Mouse (Mus musculus) brain, embryonic 14.5 days (tissue): ENCODE data around the gene Pabpc4l.

ENCODE experiments used
- CTCF ChIP-seq: fragments of 200-500 bp; IDR thresholded peaks from 2 replicates; pipeline ENCODE4 v1.5.1; 2012; ENCODE audit warnings: inconsistent platforms, mild to moderate bottlenecking, moderate library complexity, borderline replicate concordance; ENCODE audit not compliant: insufficient read depth, insufficient read length; ENCODE audit errors: extremely low read depth
- POLR2A ChIP-seq: fragments of 200-500 bp; IDR thresholded peaks from 2 replicates; pipeline ENCODE4 v1.6.1; 2012; ENCODE audit warnings: mild to moderate bottlenecking, inconsistent platforms, borderline replicate concordance; ENCODE audit not compliant: poor library complexity, insufficient read depth, insufficient read length, severe bottlenecking; ENCODE audit errors: extremely low read depth

DNA sequence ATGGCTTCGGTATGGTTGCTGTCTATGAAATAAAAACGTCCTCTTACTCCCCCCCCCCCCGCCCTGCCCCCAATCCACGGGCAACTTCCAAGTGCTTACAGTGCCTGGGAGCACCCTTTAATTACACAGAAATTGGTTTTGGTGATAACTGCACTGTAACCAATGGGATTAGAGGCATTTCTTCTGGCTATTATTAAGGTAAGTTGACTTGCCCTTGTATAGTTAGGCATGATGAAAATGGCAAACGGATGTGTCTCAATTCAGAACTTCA is 42.9 kb upstream of the Pabpc4l start:
- TF ChIP-seq CTCF (no peak), POLR2A (no peak)
